Mouse (Mus musculus): Measurements from ENCODE around the gene Zup1.
"Not testable (repeated sequence)": the region's sequence is repeated elsewhere in the genome, so short reads cannot be mapped to it uniquely, and the experiment has no call there.

The Zup1 gene

GRCm38 (mm10) chr10:33950803-33951583, at the start of gene Zup1:
Gene Zup1 (minus strand): TSS chr10:33951269.
- DNase-seq (ENCODE audit: low spot score): peak; percentile 83

GRCm38 (mm10) chr10:33998397-33998796, 47.3 kb upstream of the Zup1 start:
- no peak for DNase-seq (ENCODE audit: low spot score)

GRCm38 (mm10) chr10:33996686-33997085, 45.6 kb upstream of the Zup1 start:
- DNase-seq (ENCODE audit: low spot score): not testable (repeated sequence)

- no peak for DNase-seq (ENCODE audit: low spot score)
These were observed 35.7 kb upstream of the Zup1 start for GRCm38 (mm10) chr10:33986771-33987170.

- DNase-seq (ENCODE audit: low spot score): no peak
These were observed 23.9 kb upstream of the Zup1 start for GRCm38 (mm10) chr10:33974781-33975494.

GRCm38 (mm10) chr10:33952509-33952908, 1.4 kb upstream of the Zup1 start:
- no peak for DNase-seq (ENCODE audit: low spot score)

GRCm38 (mm10) chr10:33946336-33946735, 4.7 kb downstream of the Zup1 start:
- no peak for DNase-seq (ENCODE audit: low spot score)

GRCm38 (mm10) chr10:33945390-33945789, 5.7 kb downstream of the Zup1 start:
- DNase-seq (ENCODE audit: low spot score): no peak

GRCm38 (mm10) chr10:33940702-33941101, 10.4 kb downstream of the Zup1 start:
- DNase-seq (ENCODE audit: low spot score): no peak

GRCm38 (mm10) chr10:33905489-33905888, 45.6 kb downstream of the Zup1 start:
- DNase-seq (ENCODE audit: low spot score): no peak

- peak; percentile 35 for DNase-seq (ENCODE audit: low spot score)
These were observed 46.3 kb downstream of the Zup1 start, which contains the start of gene Rsph4a for GRCm38 (mm10) chr10:33904530-33905481. Gene Rsph4a (plus strand): TSS chr10:33905111.

- not testable (repeated sequence) for DNase-seq (ENCODE audit: low spot score)
These were observed 49.5 kb downstream of the Zup1 start for GRCm38 (mm10) chr10:33901520-33901919.

- DNase-seq (ENCODE audit: low spot score): not testable (repeated sequence)
These were observed 68.7 kb downstream of the Zup1 start for GRCm38 (mm10) chr10:33882411-33882810.

- no peak for DNase-seq (ENCODE audit: low spot score)
These were observed 78.2 kb downstream of the Zup1 start for GRCm38 (mm10) chr10:33872672-33873398.

- DNase-seq (ENCODE audit: low spot score): no peak
These were observed 80.6 kb downstream of the Zup1 start for GRCm38 (mm10) chr10:33870441-33870840.
